Mouse (Mus musculus) right cerebral cortex, postnatal 25 days (tissue): ENCODE measurements at regions not wholly inside any gene's neighbourhood (a gene's known extent, or its start where the extent isn't known, plus 50 kb on each side); places are given as distances from the start of the nearest gene placed in this dataset.
"Not testable (repeated sequence)": the region's sequence is repeated elsewhere in the genome, so short reads cannot be mapped to it uniquely, and the experiment has no call there.

ENCODE experiments used
- DNase-seq: peaks from one replicate; pipeline ENCODE4 v3.0.0; 2022

- DNase-seq, result no peak
Observed at GRCm38 (mm10) chr16:69937514-69938194, 74.1 kb upstream of the Speer2 start.

GRCm38 (mm10) chr16:69943635-69944034 lies 80.1 kb upstream of the Speer2 start:
- DNase-seq, result no peak

DNA sequence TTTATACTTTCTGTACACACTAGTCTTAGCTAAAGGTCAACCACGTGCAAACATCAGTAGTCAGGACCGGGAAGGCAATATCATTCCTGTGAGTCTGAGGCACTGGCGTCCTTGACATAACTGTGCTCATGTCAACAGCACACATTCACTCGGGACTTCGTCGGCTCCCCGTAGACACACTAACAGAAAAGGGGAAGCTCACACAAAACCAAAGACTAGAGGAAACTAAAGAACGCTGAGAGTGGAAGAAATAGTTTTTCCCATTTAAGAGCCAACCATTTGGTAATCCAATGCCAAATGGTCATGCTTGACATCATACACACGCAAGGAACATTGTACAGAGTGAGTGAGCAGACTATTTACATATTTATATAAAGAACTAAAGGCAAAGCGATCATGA lies 85.2 kb upstream of the Speer2 start:
- no peak for DNase-seq

DNA sequence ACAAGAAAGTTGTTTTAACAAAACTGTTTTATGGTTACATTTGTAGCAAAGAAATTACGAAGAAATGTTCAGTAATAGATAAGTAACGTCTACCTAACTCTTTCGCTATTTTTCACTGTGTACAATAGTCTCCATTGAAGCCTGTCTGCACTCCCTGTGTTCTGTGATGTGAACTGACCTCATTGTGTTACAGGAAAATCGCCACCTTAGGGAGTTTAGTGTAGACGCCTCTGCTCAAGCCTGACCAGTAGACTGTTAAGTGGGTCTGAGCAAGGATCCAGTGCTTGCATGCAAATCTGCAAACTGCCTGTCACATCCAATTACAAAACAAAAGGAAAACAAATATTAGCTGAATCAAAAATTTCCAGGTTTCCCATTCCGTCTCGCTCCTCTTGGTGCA lies 85.8 kb upstream of the Speer2 start:
- DNase-seq, result no peak

DNA sequence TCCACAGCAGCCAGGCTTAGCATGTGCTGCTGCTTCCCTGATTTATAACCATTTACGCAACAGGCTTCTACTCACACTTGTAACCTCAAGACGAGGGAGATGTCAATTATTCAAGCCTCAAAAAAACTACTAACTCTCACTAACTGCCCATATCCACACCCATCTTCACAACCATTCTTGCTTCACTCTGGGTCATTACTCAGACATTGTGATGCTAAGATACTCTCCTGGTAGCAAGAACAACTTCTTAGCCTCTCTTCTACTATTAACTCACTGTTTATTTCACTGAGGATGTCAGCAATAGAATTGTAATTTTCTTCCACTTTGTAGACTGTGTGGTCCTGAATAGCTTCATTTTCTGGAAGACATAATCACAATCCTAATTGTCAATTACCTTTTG lies 88.0 kb upstream of the Speer2 start:
- DNase-seq, result no peak

DNA sequence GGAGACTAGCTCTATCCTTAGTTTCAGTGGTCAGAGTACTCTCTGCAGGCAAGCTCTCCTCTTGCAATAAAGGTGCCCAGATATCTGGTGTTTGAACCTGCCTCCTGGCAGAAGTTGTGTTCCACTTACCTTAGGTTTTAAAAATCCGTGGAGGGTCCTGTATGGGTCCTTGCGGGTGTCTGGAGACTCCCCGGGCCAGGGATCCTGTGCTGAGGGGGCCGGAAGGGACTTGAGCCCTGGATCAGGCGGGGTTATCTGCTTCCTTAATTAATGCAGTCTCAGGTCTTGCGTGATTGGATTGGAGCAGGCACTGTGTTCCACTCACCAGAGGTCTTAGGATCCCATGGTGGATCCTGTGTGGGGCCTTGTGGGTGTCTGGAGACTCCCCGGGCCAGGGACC lies 103.0 kb upstream of the Speer2 start:
- DNase-seq, result not testable (repeated sequence)

GRCm38 (mm10) chr16:69979813-69980527 lies 116.4 kb upstream of the Speer2 start:
- no peak for DNase-seq

- no peak for DNase-seq
Observed at GRCm38 (mm10) chr16:69984320-69984719, 120.8 kb upstream of the Speer2 start.

DNA sequence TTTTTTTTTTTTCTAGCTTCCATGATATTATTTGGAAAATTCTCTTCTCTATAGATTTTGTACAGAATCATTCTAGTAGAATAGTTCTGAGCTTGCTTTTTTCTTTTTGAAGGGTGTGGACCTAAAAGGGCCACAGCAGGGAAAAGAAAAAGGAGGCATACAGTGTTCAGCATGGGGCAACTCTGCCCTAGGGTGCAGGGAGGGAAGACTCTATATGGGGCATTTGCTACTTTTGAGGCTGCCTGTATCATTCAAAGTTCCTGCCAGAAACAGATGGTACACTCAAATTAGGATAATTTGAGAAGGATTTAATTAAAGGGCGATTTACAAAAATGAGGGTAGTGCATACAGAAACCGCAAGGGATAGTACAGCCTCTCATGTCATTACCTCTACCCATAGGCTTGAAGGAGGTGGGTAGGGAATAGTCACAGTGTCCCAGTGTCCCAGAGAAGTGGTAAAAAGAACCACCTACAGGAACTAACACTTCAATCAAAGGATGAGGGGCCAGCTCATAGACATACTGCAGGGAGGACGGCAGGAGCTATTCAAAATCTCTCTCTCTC lies 128.4 kb upstream of the Speer2 start:
- no peak for DNase-seq

DNA sequence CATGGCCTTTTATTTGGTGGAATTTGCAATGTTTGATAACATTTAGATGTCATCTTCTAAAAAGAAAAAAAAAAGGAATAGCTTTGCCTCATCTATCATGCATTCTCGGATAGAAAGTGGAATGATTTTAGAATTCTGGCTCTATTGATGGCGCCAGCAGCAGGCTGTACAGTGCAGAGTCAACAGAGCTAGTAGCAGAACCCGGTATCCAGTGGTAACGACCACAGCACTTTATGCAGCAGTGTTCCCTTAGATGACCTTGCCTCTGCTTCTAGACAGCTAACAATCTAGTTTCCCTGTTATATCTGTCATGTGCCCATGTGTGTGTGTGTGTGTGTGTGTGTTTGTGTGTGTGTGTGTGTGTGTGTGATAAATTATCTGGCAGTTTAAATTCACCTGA lies 129.2 kb upstream of the Speer2 start:
- DNase-seq, result no peak

DNA sequence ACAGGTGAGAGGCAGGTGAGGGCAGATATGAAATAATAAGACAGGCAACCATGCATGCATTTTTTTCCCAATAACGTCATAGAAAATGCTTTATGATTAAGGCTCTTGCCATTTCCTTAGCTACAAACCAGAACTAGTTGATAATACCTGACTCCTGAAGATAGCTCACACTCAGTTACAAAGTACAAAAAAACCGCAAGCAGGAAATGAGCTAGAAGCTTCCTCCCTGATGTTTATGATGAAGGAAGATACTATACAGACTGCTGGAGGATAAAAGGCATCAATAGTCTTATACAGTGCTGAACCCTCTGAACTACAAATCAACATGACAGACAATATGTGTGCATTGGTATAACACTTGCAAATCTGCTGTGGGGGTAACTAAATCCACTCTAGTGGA lies 143.3 kb upstream of the Speer2 start:
- no peak for DNase-seq

GRCm38 (mm10) chr16:70016980-70017379 lies 153.4 kb upstream of the Speer2 start:
- no peak for DNase-seq

GRCm38 (mm10) chr16:70019564-70019963 lies 156.0 kb upstream of the Speer2 start:
- DNase-seq, result no peak

DNA sequence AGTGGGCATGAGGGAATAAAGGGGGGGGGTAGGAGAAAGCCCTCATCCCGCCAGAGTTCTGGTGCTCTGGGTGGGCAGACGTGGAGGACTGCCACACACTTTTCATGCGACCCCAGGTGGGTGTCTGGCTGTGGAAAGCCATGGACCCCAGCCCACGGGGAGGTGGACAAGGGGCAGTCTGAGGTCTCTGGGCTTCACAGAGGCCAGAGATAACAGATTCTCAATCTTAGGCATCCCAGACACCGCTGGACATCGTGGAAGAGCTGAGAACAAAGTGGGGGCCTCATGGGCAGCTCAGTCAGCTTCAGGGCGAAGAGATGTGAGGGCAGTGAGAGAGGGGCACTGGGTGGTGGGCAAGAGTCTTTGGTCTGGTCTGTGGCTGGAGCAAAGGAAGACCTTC lies 157.9 kb upstream of the Speer2 start:
- no peak for DNase-seq

DNA sequence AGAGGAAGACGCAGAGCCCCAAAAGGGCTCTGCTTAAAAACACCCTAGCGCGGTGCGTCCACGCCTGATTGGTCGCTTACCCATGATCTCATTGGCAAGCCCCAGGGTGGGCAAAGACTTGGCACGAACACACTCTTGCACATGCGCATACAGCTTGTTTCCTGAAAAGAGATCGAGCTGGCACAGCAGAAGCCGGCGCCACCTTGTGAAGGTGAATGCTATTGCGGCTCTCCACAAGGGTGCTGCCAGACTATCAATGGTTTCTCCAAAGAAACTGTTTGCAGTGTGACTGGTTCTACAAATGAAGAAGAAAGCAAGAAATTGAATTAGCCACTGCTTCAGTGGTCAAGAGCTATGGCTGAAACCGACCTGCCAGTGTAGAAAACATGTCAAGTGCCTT lies 165.1 kb upstream of the Speer2 start:
- DNase-seq, result no peak

DNA sequence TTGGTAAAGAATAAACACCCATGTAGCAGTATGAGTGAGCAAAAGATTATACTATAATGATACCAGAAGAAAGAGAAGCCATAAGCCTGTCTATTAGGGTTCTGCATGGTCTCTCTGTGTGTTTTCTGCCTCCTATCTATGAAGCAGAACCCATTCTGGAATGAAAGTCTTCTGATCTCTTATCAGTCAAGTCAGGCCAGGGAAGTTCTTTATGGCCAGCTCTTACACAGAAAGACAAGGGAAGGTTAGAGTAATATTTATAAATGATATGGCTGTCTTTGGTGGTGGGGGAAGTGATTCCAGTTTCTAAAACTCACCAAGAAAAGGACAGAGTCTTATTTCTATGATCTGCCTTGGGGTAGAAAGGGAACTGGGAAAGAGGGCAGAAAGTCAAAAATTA lies 182.0 kb upstream of the Speer2 start:
- no peak for DNase-seq

GRCm38 (mm10) chr16:70046009-70046408 lies 182.5 kb upstream of the Speer2 start:
- DNase-seq, result no peak

DNA sequence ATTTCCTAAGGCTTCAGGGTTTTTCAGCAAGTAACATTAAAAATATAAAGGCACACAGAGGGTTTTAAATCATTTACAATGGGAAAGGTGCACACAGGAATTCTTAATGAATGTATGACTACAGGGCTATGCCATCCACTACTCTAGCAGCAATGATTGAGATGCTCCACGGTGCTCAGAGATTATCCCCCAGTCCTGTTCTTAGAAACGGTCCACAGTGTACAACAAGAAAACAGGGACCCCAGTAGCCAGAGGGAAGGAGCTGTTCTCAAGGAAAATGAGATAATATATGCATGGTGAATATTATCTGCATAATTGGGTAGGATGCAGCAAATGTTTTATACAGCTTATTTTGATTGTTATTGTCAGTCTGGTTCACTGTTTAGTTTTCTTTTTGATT lies 186.3 kb upstream of the Speer2 start:
- DNase-seq, result no peak

GRCm38 (mm10) chr16:70071471-70071870 lies 207.9 kb upstream of the Speer2 start:
- no peak for DNase-seq

DNA sequence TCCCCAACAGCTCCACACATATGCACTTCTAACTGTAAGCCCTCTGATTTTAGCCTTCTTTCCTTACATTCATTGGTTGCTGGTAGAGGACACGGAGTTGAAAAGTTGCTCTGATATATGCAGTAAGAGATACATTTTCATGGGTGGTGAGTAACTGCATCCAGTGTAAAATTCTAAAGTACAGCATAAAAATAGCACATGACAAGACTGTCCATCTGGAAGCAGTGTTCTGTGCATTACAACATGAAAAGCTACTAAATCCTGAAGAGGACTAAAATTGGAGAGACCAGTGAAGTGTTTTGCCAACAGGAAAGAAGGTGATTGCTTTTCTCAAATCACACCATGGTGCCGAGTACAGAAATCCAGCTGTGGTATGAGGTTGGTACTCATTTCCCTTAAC lies 210.2 kb upstream of the Speer2 start:
- DNase-seq, result no peak

DNA sequence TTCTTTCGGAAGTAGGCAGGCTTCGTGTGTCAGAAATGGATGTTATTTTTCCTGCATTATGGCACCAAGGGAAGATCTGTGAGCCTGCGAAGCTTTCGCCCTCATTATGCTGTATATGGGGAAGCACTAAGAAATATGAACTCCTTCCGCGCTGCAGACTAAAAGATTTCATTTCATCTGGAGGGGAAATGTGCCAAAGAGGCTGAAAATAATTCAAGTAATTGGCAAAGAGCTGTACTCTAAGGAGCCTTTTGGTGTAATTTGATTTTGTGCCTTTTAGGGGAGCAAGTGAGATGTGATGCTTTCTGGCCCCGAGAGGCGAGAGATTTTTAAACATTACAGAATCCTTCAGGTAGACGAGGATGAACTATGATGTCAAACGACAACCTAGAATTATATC lies 216.0 kb upstream of the Speer2 start:
- no peak for DNase-seq

DNA sequence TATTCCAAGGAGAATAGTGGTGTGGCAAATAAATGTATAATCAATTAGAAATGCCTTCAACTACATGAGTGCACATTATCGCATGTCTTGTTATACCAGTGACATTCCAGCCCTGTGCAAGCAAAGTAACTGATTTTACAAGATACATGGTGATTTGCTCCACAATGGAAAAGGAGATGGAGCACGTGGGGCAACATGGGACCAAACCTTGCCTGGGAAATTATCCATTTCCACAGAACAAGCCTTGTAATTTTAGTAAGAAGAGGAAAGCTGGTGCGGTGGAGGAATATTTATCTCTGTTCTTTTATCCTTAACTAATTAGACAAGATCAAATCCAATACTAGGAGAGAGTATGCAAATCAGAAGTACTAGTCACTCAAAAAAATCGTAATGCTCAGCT lies 222.5 kb upstream of the Gbe1 start:
- no peak for DNase-seq

DNA sequence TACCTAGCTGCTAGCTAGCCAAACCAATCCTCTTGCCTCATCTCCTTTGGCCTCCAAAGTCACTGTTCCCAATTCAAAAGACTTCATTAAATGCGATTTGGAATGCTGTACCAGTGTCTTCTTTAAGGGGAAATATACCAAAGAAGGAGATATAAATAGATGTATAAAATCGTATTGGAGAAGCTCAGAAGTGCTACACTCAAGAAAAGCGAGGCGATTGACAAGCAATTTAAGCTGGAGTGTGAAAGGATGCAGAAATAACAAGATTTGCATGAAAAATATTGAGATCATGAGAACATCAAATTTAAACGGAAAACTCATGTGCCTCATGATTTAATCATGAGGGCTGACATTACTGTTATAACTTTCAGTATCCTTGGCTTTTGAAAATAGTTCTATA lies 221.8 kb upstream of the Gbe1 start:
- no peak for DNase-seq

GRCm38 (mm10) chr16:70093224-70093623 lies 220.5 kb upstream of the Gbe1 start:
- no peak for DNase-seq

GRCm38 (mm10) chr16:70095221-70095620 lies 218.5 kb upstream of the Gbe1 start:
- DNase-seq, result no peak
